Mouse (Mus musculus): ENCODE data around the gene Hrct1. TPM values are rescaled to one million over a fixed set of nuclear protein-coding genes. Genes with fewer than 3 reads are reported as not detected.

The Hrct1 gene
- not detected in 2 replicates for polyA plus RNA-seq (2012)

- no peaks in the 10 kb centered on the region for H3K36me3 ChIP-seq (ENCODE audit: control insufficient read depth)
- H3K4me3 ChIP-seq (replicated peaks): no peak within 1 kb of the TSS
- TF ChIP-seq GATA1 (IDR thresholded peaks at IDR 0.05; ENCODE audit: low read length) (no peak), TAL1 (IDR thresholded peaks at IDR 0.05; ENCODE audit: low read length) (no peak)
- H3K9me3 ChIP-seq (ENCODE audit: control insufficient read depth, low read length): no peaks in the 10 kb centered on the region
- peaks cover 15% of the 10 kb centered on the region for H3K4me1 ChIP-seq (ENCODE audit: control insufficient read depth)
- H3K27me3 ChIP-seq (ENCODE audit: control insufficient read depth): no peaks in the 10 kb centered on the region
Observed at GRCm38 (mm10) chr4:43726995-43727394, at the start of gene Hrct1. TSS of gene Hrct1 (plus strand) at chr4:43727188.

DNA sequence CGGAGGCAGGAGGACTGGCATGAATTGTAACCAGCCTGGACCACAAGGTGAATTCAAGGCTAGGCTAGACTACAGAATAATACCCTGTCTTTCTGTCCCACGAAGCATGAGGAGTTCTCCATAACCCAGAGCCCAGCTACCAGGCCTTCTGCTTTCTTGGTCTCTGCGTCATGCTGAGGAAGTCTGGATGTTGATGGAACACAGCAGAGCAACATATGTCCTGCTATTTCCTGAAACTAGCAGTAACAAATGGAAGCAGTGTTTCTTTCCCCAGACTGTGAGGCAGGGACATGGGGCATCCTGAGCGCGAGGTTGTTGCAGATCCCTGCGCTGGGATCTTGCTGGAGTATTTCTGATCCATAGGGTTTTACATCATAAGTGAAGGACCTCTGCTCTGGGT lies 48.4 kb upstream of the Hrct1 start:
- Histone ChIP-seq H3K4me1 (ENCODE audit: control insufficient read depth) (peaks cover 2% of the 10 kb centered on the region; the same call in 1 of the 2 replicates), H3K36me3 (ENCODE audit: control insufficient read depth) (no peaks in the 10 kb centered on the region), H3K27me3 (ENCODE audit: control insufficient read depth) (no peaks in the 10 kb centered on the region), H3K9me3 (ENCODE audit: control insufficient read depth, low read length) (no peaks in the 10 kb centered on the region), H3K4me3 (replicated peaks) (no peak overlapping the region)
- TF ChIP-seq GATA1 (IDR thresholded peaks at IDR 0.05; ENCODE audit: low read length) (no peak), TAL1 (IDR thresholded peaks at IDR 0.05; ENCODE audit: low read length) (no peak)

GRCm38 (mm10) chr4:43679416-43680043 lies 47.5 kb upstream of the Hrct1 start:
- Histone ChIP-seq H3K27me3 (ENCODE audit: control insufficient read depth) (no peaks in the 10 kb centered on the region), H3K9me3 (ENCODE audit: control insufficient read depth, low read length) (no peaks in the 10 kb centered on the region), H3K36me3 (ENCODE audit: control insufficient read depth) (no peaks in the 10 kb centered on the region), H3K4me1 (ENCODE audit: control insufficient read depth) (peaks cover 2% of the 10 kb centered on the region; the same call in 1 of the 2 replicates), H3K4me3 (replicated peaks) (no peak overlapping the region)
- TF ChIP-seq TAL1 (IDR thresholded peaks at IDR 0.05; ENCODE audit: low read length) (no peak), GATA1 (IDR thresholded peaks at IDR 0.05; ENCODE audit: low read length) (no peak; the same call in 1 of the 2 replicates)

DNA sequence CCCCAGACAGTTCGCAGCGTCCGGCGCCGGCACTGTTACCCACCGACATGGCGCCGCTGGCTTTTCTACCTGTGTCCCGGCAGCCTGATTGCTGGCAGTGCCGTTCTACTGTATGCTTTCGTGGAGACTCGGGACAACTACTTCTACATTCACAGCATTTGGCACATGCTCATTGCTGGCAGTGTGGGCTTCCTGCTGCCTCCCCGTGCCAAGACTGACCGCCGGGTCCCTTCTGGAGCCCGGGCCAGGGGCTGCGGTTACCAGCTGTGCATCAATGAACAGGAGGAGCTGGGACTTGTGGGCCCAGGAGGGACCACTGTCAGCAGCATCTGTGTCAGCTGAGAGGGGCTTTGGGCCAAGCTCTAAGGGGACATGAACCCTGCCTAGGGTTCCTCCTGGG lies 37.0 kb upstream of the Hrct1 start:
- Histone ChIP-seq H3K36me3 (ENCODE audit: control insufficient read depth) (no peaks in the 10 kb centered on the region), H3K4me1 (ENCODE audit: control insufficient read depth) (peaks cover 15% of the 10 kb centered on the region), H3K4me3 (replicated peaks) (no peak overlapping the region), H3K27me3 (ENCODE audit: control insufficient read depth) (no peaks in the 10 kb centered on the region), H3K9me3 (ENCODE audit: control insufficient read depth, low read length) (no peaks in the 10 kb centered on the region)
- TF ChIP-seq GATA1 (IDR thresholded peaks at IDR 0.05; ENCODE audit: low read length): no peak
- no peak for TF ChIP-seq TAL1 (IDR thresholded peaks at IDR 0.05; ENCODE audit: low read length)

DNA sequence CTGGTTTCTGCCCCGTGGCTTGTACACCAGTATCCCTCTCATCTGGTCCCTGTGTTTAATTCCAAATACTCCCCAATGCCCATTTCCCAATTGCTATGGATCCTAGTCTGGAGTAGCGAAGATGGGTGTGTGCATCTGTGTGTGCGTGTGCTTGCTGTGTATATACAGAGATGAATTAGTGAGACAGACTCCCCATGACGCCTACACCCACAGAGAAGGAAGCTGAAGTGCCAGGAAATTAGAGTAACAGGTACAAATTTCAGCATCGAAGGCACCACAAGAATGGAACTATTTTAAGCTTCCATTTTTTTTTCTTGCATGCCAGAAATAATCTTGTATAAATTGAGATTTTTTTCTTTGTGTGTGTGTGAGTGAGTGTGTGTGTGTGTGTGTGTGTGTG lies 36.0 kb upstream of the Hrct1 start:
- no peaks in the 10 kb centered on the region for H3K9me3 ChIP-seq (ENCODE audit: control insufficient read depth, low read length)
- H3K4me1 ChIP-seq (ENCODE audit: control insufficient read depth): peaks cover 17% of the 10 kb centered on the region
- H3K27me3 ChIP-seq (ENCODE audit: control insufficient read depth): no peaks in the 10 kb centered on the region
- TF ChIP-seq TAL1 (IDR thresholded peaks at IDR 0.05; ENCODE audit: low read length) (no peak), GATA1 (IDR thresholded peaks at IDR 0.05; ENCODE audit: low read length) (no peak)
- no peak overlapping the region for H3K4me3 ChIP-seq (replicated peaks)
- H3K36me3 ChIP-seq (ENCODE audit: control insufficient read depth): no peaks in the 10 kb centered on the region

DNA sequence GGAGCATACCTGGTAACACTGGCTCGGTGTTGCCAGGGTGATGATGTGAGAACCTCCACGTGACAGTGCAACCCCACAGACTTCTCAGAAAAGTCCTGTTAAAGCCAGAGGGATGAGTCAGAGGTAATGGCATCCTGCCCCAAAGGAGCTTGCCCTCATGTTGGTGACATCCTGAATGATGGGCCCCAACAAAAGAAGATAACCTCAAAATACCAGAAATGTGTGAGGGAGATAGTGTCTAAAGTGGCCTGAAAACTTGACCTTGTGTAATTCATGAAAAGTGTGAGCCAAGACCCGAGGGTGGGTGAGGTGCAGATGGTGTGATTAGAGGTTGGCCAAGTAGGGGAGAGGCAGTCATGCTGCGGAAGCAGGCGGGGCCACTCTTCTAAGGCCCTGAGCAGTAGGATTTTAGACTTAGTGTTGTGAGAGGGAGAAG lies 33.2 kb upstream of the Hrct1 start:
- Histone ChIP-seq H3K4me3 (replicated peaks) (no peak overlapping the region), H3K27me3 (ENCODE audit: control insufficient read depth) (no peaks in the 10 kb centered on the region)

DNA sequence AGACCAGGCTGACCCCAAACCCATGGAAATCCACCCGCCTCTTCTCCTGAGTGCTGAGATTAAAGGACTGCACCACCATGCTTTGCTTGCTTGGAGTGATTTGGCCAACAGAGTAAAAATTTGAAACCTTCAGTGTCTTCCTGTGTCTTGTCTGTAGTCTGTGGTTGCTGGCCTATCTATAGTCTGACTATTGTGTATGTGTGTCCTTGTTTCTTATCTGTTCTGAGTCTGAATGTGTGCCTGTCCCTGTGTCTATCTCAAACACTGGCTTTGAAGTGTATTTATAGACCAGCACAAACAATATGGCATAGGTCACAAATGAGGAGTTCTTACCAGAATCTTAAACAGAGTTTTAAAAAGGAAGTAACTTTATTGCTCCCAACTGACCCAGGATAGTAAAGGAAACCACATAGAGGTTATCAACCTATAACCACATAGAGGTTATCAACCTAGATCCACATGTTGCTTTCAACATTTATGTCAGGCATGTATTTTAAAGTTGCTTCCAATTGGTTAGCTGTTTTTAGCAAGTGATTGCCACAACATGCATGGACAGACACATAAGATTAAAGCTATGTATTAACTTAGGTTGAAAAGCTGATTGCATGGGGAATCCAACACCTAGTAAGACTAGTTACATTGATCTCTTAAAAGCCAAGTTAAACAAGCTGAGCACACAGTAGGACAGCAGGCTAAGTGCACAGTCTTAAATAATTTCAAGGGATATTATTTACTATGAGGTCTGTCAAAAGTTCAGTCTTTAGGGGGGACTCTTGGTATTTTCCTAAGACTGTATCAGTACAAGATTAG lies 32.3 kb upstream of the Hrct1 start:
- H3K9me3 ChIP-seq (ENCODE audit: control insufficient read depth, low read length): no peaks in the 10 kb centered on the region
- H3K36me3 ChIP-seq (ENCODE audit: control insufficient read depth): no peaks in the 10 kb centered on the region
- peaks cover 17% of the 10 kb centered on the region for H3K4me1 ChIP-seq (ENCODE audit: control insufficient read depth)
- no peak for TF ChIP-seq TAL1 (IDR thresholded peaks at IDR 0.05; ENCODE audit: low read length)
- TF ChIP-seq GATA1 (IDR thresholded peaks at IDR 0.05; ENCODE audit: low read length): no peak
- no peaks in the 10 kb centered on the region for H3K27me3 ChIP-seq (ENCODE audit: control insufficient read depth)
- H3K4me3 ChIP-seq (replicated peaks): no peak overlapping the region

More for the DNA sequence above, 33.2 kb upstream of the Hrct1 start:
- H3K36me3 ChIP-seq (ENCODE audit: control insufficient read depth): no peaks in the 10 kb centered on the region
- H3K4me1 ChIP-seq (ENCODE audit: control insufficient read depth): peaks cover 17% of the 10 kb centered on the region
- no peak for TF ChIP-seq GATA1 (IDR thresholded peaks at IDR 0.05; ENCODE audit: low read length)
- no peak for TF ChIP-seq TAL1 (IDR thresholded peaks at IDR 0.05; ENCODE audit: low read length)
- H3K9me3 ChIP-seq (ENCODE audit: control insufficient read depth, low read length): no peaks in the 10 kb centered on the region

DNA sequence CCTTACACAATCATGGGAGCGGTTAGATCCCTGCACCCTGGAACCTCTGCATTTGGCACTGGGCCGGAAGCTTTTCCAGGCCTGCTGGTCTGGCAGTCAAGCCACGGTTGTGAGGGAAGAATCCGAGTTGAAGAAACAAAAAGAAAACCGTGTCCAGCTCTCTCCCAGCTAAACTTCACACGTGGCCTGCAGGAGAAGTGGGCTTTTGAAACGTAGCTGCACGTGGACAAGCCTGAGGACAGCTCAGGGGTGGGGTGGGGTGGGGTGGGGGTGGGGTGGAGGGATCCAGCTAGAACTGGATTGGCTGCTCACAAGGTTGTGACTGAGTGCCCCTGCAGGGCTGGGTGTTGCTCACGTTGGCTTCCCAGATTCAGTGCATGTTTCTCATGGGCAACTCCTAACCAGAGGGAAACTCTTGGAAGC lies 31.7 kb upstream of the Hrct1 start:
- H3K4me1 ChIP-seq (ENCODE audit: control insufficient read depth): peaks cover 17% of the 10 kb centered on the region
- H3K9me3 ChIP-seq (ENCODE audit: control insufficient read depth, low read length): no peaks in the 10 kb centered on the region

GRCm38 (mm10) chr4:43696561-43696960 lies 30.4 kb upstream of the Hrct1 start:
- H3K4me3 ChIP-seq (replicated peaks): no peak overlapping the region

More for the DNA sequence above, 31.7 kb upstream of the Hrct1 start:
- TF ChIP-seq TAL1 (IDR thresholded peaks at IDR 0.05; ENCODE audit: low read length) (no peak), GATA1 (IDR thresholded peaks at IDR 0.05; ENCODE audit: low read length) (no peak)
- Histone ChIP-seq H3K36me3 (ENCODE audit: control insufficient read depth) (no peaks in the 10 kb centered on the region), H3K27me3 (ENCODE audit: control insufficient read depth) (no peaks in the 10 kb centered on the region), H3K4me3 (replicated peaks) (no peak overlapping the region)

More at GRCm38 (mm10) chr4:43696561-43696960, 30.4 kb upstream of the Hrct1 start:
- Histone ChIP-seq H3K36me3 (ENCODE audit: control insufficient read depth) (no peaks in the 10 kb centered on the region), H3K9me3 (ENCODE audit: control insufficient read depth, low read length) (no peaks in the 10 kb centered on the region), H3K27me3 (ENCODE audit: control insufficient read depth) (no peaks in the 10 kb centered on the region), H3K4me1 (ENCODE audit: control insufficient read depth) (peaks cover 17% of the 10 kb centered on the region)
- TF ChIP-seq TAL1 (IDR thresholded peaks at IDR 0.05; ENCODE audit: low read length): no peak
- TF ChIP-seq GATA1 (IDR thresholded peaks at IDR 0.05; ENCODE audit: low read length): no peak
